Comparison of ENCODE assay signal across 8 mouse cellular contexts in genomic region chr1:82554443-82554850, GRCm38 (mm10). TPM values are rescaled to one million over a fixed set of nuclear protein-coding genes. Genes with fewer than 3 reads are reported as not detected.
A peak's percentile ranks its signal among the peaks of the same experiment; 100 is the strongest.
DNase-seq lines count a peak whose midpoint lies in the region; ATAC-seq and TF ChIP-seq lines count a peak whose summit lies in the region.

No protein-coding gene starts in this region.

- no peaks in the 10 kb centered on the region for H3K9me3 ChIP-seq in liver, embryonic 12.5 days (replicated peaks)
- no peaks in the 10 kb centered on the region for H3K9me3 ChIP-seq in kidney, embryonic 16.5 days (ENCODE audit: low read length)
- H3K9me3 ChIP-seq in midbrain, embryonic 12.5 days: no peaks in the 10 kb centered on the region

- no peak overlapping the region for H3K4me3 ChIP-seq in liver, embryonic 12.5 days
- H3K4me3 ChIP-seq in bone marrow macrophage, adult 2 months (ENCODE audit: insufficient read depth, low read length): no peak overlapping the region
- peak overlapping the region; percentile 17; the same call in 1 of the 2 replicates for H3K4me3 ChIP-seq in kidney, embryonic 16.5 days (ENCODE audit: low read length)
- H3K4me3 ChIP-seq in midbrain, embryonic 12.5 days: no peak overlapping the region

- 37% methylated on average over 6 of the region's 6 CpGs for WGBS in liver, embryonic 12.5 days (ENCODE audit: insufficient replicate concordance)
- 34% methylated on average over 6 of the region's 6 CpGs for WGBS in kidney, embryonic 16.5 days
- WGBS in midbrain, embryonic 12.5 days: 46% methylated on average over 6 of the region's 6 CpGs

- no peak for ATAC-seq in liver, embryonic 12.5 days
- peak; percentile 91 for ATAC-seq in kidney, embryonic 16.5 days (ENCODE audit: low FRiP score, low TSS enrichment)
- ATAC-seq in midbrain, embryonic 12.5 days (ENCODE audit: low FRiP score, low read depth): peak; percentile 74

- no peak for TF ChIP-seq POLR2A in bone marrow macrophage, adult 2 months (IDR thresholded peaks at IDR 0.05; ENCODE audit: borderline replicate concordance, low read depth, low read length)

- no peaks in the 10 kb centered on the region; the same call in 1 of the 2 replicates for H3K4me1 ChIP-seq in liver, embryonic 12.5 days
- no peaks in the 10 kb centered on the region for H3K4me1 ChIP-seq in bone marrow macrophage, adult 2 months (ENCODE audit: control insufficient read depth, insufficient read depth, low read length)
- peaks cover 5% of the 10 kb centered on the region for H3K4me1 ChIP-seq in kidney, embryonic 16.5 days (ENCODE audit: insufficient read depth, low read length)
- H3K4me1 ChIP-seq in midbrain, embryonic 12.5 days: no peaks in the 10 kb centered on the region

- peak; percentile 89 for TF ChIP-seq CTCF in bone marrow macrophage, adult 2 months (IDR thresholded peaks at IDR 0.05; ENCODE audit: low read depth, low read length)

- no peak overlapping the region for H3K27ac ChIP-seq in liver, embryonic 12.5 days
- H3K27ac ChIP-seq in bone marrow macrophage, adult 2 months (ENCODE audit: insufficient read depth, low read depth, low read length): no peak overlapping the region
- H3K27ac ChIP-seq in kidney, embryonic 16.5 days (ENCODE audit: low read length): peak overlapping the region; percentile 27
- no peak overlapping the region for H3K27ac ChIP-seq in midbrain, embryonic 12.5 days (replicated peaks)

- no peaks in the 10 kb centered on the region for H3K36me3 ChIP-seq in liver, embryonic 12.5 days
- H3K36me3 ChIP-seq in kidney, embryonic 16.5 days (ENCODE audit: insufficient read depth, low read length): no peaks in the 10 kb centered on the region
- no peaks in the 10 kb centered on the region for H3K36me3 ChIP-seq in midbrain, embryonic 12.5 days

- H3K4me2 ChIP-seq in liver, embryonic 12.5 days: no peak overlapping the region
- H3K4me2 ChIP-seq in kidney, embryonic 16.5 days (replicated peaks; ENCODE audit: low read depth, low read length): peak overlapping the region; percentile 26; the same call in 1 of the 2 replicates
- no peak overlapping the region for H3K4me2 ChIP-seq in midbrain, embryonic 12.5 days (replicated peaks)

- peak; percentile 38 for DNase-seq in liver
- DNase-seq in forelimb bud, embryonic 11.5 days (ENCODE audit: low read depth, low spot score): peak; percentile 47
- DNase-seq in right cerebral cortex, postnatal 14 days: no peak
- no peak for DNase-seq in urinary bladder, postnatal 25 days (ENCODE audit: low spot score)

- H3K27me3 ChIP-seq in liver, embryonic 12.5 days (replicated peaks): no peaks in the 10 kb centered on the region; the same call in none of the 2 replicates
- H3K27me3 ChIP-seq in kidney, embryonic 16.5 days (ENCODE audit: insufficient read depth, low read length): no peaks in the 10 kb centered on the region
- H3K27me3 ChIP-seq in midbrain, embryonic 12.5 days: no peaks in the 10 kb centered on the region

- no peak overlapping the region for H3K9ac ChIP-seq in liver, embryonic 12.5 days
- peak overlapping the region; percentile 32 for H3K9ac ChIP-seq in kidney, embryonic 16.5 days (replicated peaks; ENCODE audit: low read length)
- no peak overlapping the region for H3K9ac ChIP-seq in midbrain, embryonic 12.5 days (replicated peaks)

RNA-seq across cellular contexts. Expression of gene Col4a4, which starts 32.2 kb away (rescaled TPM):
- 0.02 and 0.05 TPM in 2 replicates for polyA plus RNA-seq in liver, embryonic 12.5 days (2016; fragmentation: Nextera tagmentation; extraction: Ambion mirVana)
- polyA plus RNA-seq in bone marrow macrophage, adult 2 months (2012; ENCODE audit: insufficient read depth, insufficient read length, missing spikeins): not detected in 2 replicates
- polyA plus RNA-seq in kidney, embryonic 16.5 days (2015; fragmentation: Nextera tagmentation; extraction: Ambion mirVana): 4.3 and 4.9 TPM in 2 replicates
- 0.07 and 0.13 TPM in 2 replicates for polyA plus RNA-seq in midbrain, embryonic 12.5 days (2016; fragmentation: Nextera tagmentation; extraction: Ambion mirVana)

RNA-seq across cellular contexts. Expression of gene Col4a3, which starts 32.3 kb away (rescaled TPM):
- polyA plus RNA-seq in liver, embryonic 12.5 days (2016; fragmentation: Nextera tagmentation; extraction: Ambion mirVana): 0.15 and 0.18 TPM in 2 replicates
- 0.45 TPM in 1 of 2 replicates, not detected in the other for polyA plus RNA-seq in bone marrow macrophage, adult 2 months (2012; ENCODE audit: insufficient read depth, insufficient read length, missing spikeins)
- 4.1 and 4.8 TPM in 2 replicates for polyA plus RNA-seq in kidney, embryonic 16.5 days (2015; fragmentation: Nextera tagmentation; extraction: Ambion mirVana)
- 0.09 and 0.10 TPM in 2 replicates for polyA plus RNA-seq in midbrain, embryonic 12.5 days (2016; fragmentation: Nextera tagmentation; extraction: Ambion mirVana)

Comparison
In these comparisons a context has a peak if more than half of its experiments do, and no peak if none do; other contexts are left out.
1. DNase-seq: peak in liver (single experiment) and forelimb bud, embryonic 11.5 days (single experiment); none in right cerebral cortex, postnatal 14 days (single experiment) and urinary bladder, postnatal 25 days (single experiment).